Mouse (Mus musculus) megakaryocyte, embryonic 14.5 days (primary cell): ENCODE results near the gene Tmem52b.

ENCODE experiments used
- FLI1 ChIP-seq: IDR thresholded peaks from 2 replicates; pipeline ENCODE4 v1.6.1; 2012; ENCODE audit warnings: low read length, inconsistent platforms, mixed read lengths
- GATA1 ChIP-seq: IDR thresholded peaks from 3 replicates; pipeline ENCODE4 v1.6.1; 2012; ENCODE audit warnings: mixed read lengths, low read length, inconsistent platforms, borderline replicate concordance

- TF ChIP-seq GATA1 (no peak), FLI1 (no peak)
Observed at GRCm38 (mm10) chr6:129547277-129547676, 34.9 kb downstream of the Tmem52b start.
